Mouse (Mus musculus) myocyte (in vitro differentiated cells): ENCODE measurements around the gene Slc35b1.

Experiments used
- E2F4 ChIP-seq: IDR thresholded peaks from one replicate; pipeline ENCODE4 v1.6.1; 2011; ENCODE audit warnings: mild to moderate bottlenecking, control low read depth, moderate library complexity; ENCODE audit not compliant: insufficient read depth
- MYOD1 ChIP-seq, 3 experiments: IDR thresholded peaks; one replicate each; pipeline ENCODE4 v1.6.1; 2011; ENCODE audit warnings: control low read depth in 2 of 3, low read depth in 2 of 3, mild to moderate bottlenecking in 2 of 3, moderate library complexity in 1 of 3; ENCODE audit not compliant: insufficient read length in 2 of 3, control insufficient read depth in 1 of 3
- MYOG ChIP-seq, 3 experiments: IDR thresholded peaks; one replicate each; pipeline ENCODE4 v1.6.1; 2011; ENCODE audit warnings: control low read depth in 2 of 3, low read depth in 2 of 3, mild to moderate bottlenecking in 2 of 3; ENCODE audit not compliant: insufficient read length in 2 of 3, control insufficient read depth in 1 of 3, insufficient read depth in 1 of 3
- POLR2A ChIP-seq: IDR thresholded peaks from one replicate; pipeline ENCODE4 v1.6.1; 2011; ENCODE audit warnings: low read depth, mild to moderate bottlenecking, control low read depth, moderate library complexity; ENCODE audit not compliant: insufficient read length
- REST ChIP-seq: IDR thresholded peaks from one replicate; pipeline ENCODE4 v1.6.1; 2011; ENCODE audit warnings: mild to moderate bottlenecking, control low read depth, moderate library complexity; ENCODE audit not compliant: insufficient read depth, insufficient read length
- TCF12 ChIP-seq: IDR thresholded peaks from one replicate; pipeline ENCODE4 v1.6.1; 2011; ENCODE audit warnings: mild to moderate bottlenecking, control low read depth; ENCODE audit not compliant: poor library complexity, insufficient read depth, severe bottlenecking
- USF1 ChIP-seq: IDR thresholded peaks from one replicate; pipeline ENCODE4 v1.6.1; 2011; ENCODE audit warnings: low read depth, mild to moderate bottlenecking, control low read depth, moderate library complexity

- TF ChIP-seq REST (no peak), E2F4 (no peak), POLR2A (no peak), MYOD1 (IDR thresholded peaks at IDR 0.05; ENCODE audit: control insufficient read depth in 1 of 3, insufficient read length in 2 of 3, low read depth in 2 of 3) (no peak), TCF12 (no peak), USF1 (no peak), MYOG (IDR thresholded peaks at IDR 0.05; ENCODE audit: control insufficient read depth in 1 of 3, insufficient read depth in 1 of 3, insufficient read length in 2 of 3, low read depth in 2 of 3) (no peak)
Measured at GRCm38 (mm10) chr11:95352686-95353085, 31.8 kb upstream of the Slc35b1 start.
